Mouse (Mus musculus) bone marrow, adult 2 months (tissue): ENCODE data around the gene Ubqln4.

Experiments used
- CTCF ChIP-seq: fragments of 200-500 bp; IDR thresholded peaks from 2 replicates; pipeline ENCODE4 v1.5.1; 2011; ENCODE audit warnings: low read length, control low read depth; ENCODE audit not compliant: control insufficient read depth, insufficient read depth
- POLR2A ChIP-seq: fragments of 200-500 bp; IDR thresholded peaks from 2 replicates; pipeline ENCODE4 v1.6.1; 2011; ENCODE audit warnings: low read depth, mild to moderate bottlenecking, control low read depth, low read length, borderline replicate concordance; ENCODE audit not compliant: control insufficient read depth

GRCm38 (mm10) chr3:88615117-88615516 is 61.6 kb downstream of the Ubqln4 start:
- TF ChIP-seq CTCF = no peak
- TF ChIP-seq POLR2A = no peak
